In the genomic region with DNA sequence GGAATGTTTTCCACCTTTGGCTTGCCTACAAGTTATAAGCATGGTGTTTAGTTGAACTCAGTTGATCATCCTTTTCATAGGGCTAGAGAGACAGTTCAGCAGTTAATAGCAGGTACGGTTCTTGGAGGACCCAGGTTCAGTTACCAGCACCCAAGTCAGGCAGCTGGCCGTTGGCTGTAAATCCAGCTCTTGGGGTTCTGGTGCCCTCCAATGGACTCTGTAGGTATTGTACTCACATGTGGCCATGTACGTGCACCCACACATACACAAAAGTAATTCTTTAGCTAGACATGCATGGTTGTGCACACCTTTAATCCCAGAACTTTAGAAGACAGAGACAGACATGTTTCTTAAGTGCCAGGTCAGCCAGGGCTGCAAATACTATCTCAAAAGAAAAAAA, we compare ENCODE assay signal across 22 mouse cellular contexts. TPM values are rescaled to one million over a fixed set of nuclear protein-coding genes. Genes with fewer than 3 reads are reported as not detected.
DNase-seq lines count a peak whose midpoint lies in the region; ATAC-seq and TF ChIP-seq lines count a peak whose summit lies in the region.
"Had no signal": no experiment of that assay in that cellular context is flagged by ENCODE, and none has a peak within 500 bp of the region (broad histone marks: within the 10 kb centered on the region; RNA-seq: fewer than 3 reads in every experiment).

No protein-coding gene starts in this region.

- H3K36me3 ChIP-seq in intestine, postnatal 0 days (ENCODE audit: control insufficient read depth, insufficient read depth): peaks cover 84% of the 10 kb centered on the region
- peaks cover 42% of the 10 kb centered on the region for H3K36me3 ChIP-seq in intestine, embryonic 16.5 days (ENCODE audit: control insufficient read depth, insufficient read depth, low read length)
- H3K36me3 ChIP-seq in lung, postnatal 0 days (ENCODE audit: insufficient read depth, low read length): peaks cover 29% of the 10 kb centered on the region; the same call in 1 of the 2 replicates
- peaks cover 70% of the 10 kb centered on the region for H3K36me3 ChIP-seq in ES-Bruce4 (ENCODE audit: control insufficient read depth, insufficient read depth, low read length, poor library complexity, severe bottlenecking)

- TF ChIP-seq POLR2A in ES-Bruce4 (IDR thresholded peaks at IDR 0.05; ENCODE audit: insufficient read depth, low read length): no peak

- no peak for ATAC-seq in intestine, postnatal 0 days
- ATAC-seq in intestine, embryonic 16.5 days: no peak
- ATAC-seq in lung, postnatal 0 days: no peak
- ATAC-seq in megakaryocyte progenitor cell, adult 5-6 weeks (replicated peaks; ENCODE audit: poor library complexity): peak; percentile 61
- ATAC-seq: activated CD4-positive, CD25-positive, alpha-beta regulatory T cell, adult 4 months; forebrain, embryonic 14.5 days had no signal

- TF ChIP-seq CTCF in intestine, postnatal 0 days (IDR thresholded peaks at IDR 0.05; ENCODE audit: low read depth): peak; percentile 51
- peak; percentile 14; the same call in 1 of the 2 replicates for TF ChIP-seq CTCF in lung, postnatal 0 days (IDR thresholded peaks at IDR 0.05)
- peak; percentile 37 for TF ChIP-seq CTCF in ES-Bruce4 (IDR thresholded peaks at IDR 0.05; ENCODE audit: low read depth, low read length)

- no peak overlapping the region for H3K9ac ChIP-seq in intestine, postnatal 0 days (ENCODE audit: low read depth, low read length)
- no peak overlapping the region for H3K9ac ChIP-seq in intestine, embryonic 16.5 days (ENCODE audit: low read depth, low read length)
- no peak overlapping the region for H3K9ac ChIP-seq in lung, postnatal 0 days (replicated peaks; ENCODE audit: low read depth)
- H3K9ac ChIP-seq in ES-Bruce4 (ENCODE audit: low read depth, poor library complexity, severe bottlenecking): no peak overlapping the region
- H3K9ac ChIP-seq: embryonic facial prominence, embryonic 15.5 days; lung, embryonic 15.5 days; stomach, embryonic 15.5 days had no signal

- TF ChIP-seq EP300 in lung, postnatal 0 days (IDR thresholded peaks at IDR 0.05): no peak
- no peak for TF ChIP-seq EP300 in ES-Bruce4 (IDR thresholded peaks at IDR 0.05; ENCODE audit: insufficient read depth, low read depth, low read length)

- no peak overlapping the region for H3K27ac ChIP-seq in intestine, postnatal 0 days (ENCODE audit: low read depth, low read length)
- H3K27ac ChIP-seq in intestine, embryonic 16.5 days (ENCODE audit: low read length): no peak overlapping the region
- H3K27ac ChIP-seq in lung, postnatal 0 days (ENCODE audit: low read length): no peak overlapping the region
- no peak overlapping the region for H3K27ac ChIP-seq in ES-Bruce4 (ENCODE audit: insufficient read depth, low read length)
- H3K27ac ChIP-seq: embryonic facial prominence, embryonic 15.5 days; limb, embryonic 10.5 days; lung, embryonic 15.5 days; stomach, embryonic 15.5 days had no signal

- no peak overlapping the region for H3K4me2 ChIP-seq in intestine, postnatal 0 days (replicated peaks; ENCODE audit: low read depth)
- H3K4me2 ChIP-seq in intestine, embryonic 16.5 days (ENCODE audit: low read depth, low read length): no peak overlapping the region
- H3K4me2 ChIP-seq in lung, postnatal 0 days (replicated peaks; ENCODE audit: low read depth, low read length): no peak overlapping the region
- H3K4me2 ChIP-seq: embryonic facial prominence, embryonic 15.5 days; lung, embryonic 15.5 days; midbrain, embryonic 11.5 days; stomach, embryonic 15.5 days had no signal

- H3K4me3 ChIP-seq in intestine, postnatal 0 days (ENCODE audit: low read depth, low read length): no peak overlapping the region
- no peak overlapping the region for H3K4me3 ChIP-seq in intestine, embryonic 16.5 days (ENCODE audit: low read length)
- H3K4me3 ChIP-seq in lung, postnatal 0 days (ENCODE audit: low read depth, low read length): no peak overlapping the region
- H3K4me3 ChIP-seq in ES-Bruce4 (ENCODE audit: low read depth, low read length): no peak overlapping the region
- H3K4me3 ChIP-seq: embryonic facial prominence, embryonic 15.5 days; limb, embryonic 10.5 days; lung, embryonic 15.5 days; stomach, embryonic 15.5 days had no signal

- no peaks in the 10 kb centered on the region for H3K9me3 ChIP-seq in intestine, postnatal 0 days (ENCODE audit: control insufficient read depth)
- H3K9me3 ChIP-seq in intestine, embryonic 16.5 days (ENCODE audit: control insufficient read depth, low read length): no peaks in the 10 kb centered on the region
- H3K9me3 ChIP-seq in lung, postnatal 0 days (ENCODE audit: low read length): no peaks in the 10 kb centered on the region
- no peaks in the 10 kb centered on the region for H3K9me3 ChIP-seq in ES-Bruce4 (replicated peaks; ENCODE audit: control insufficient read depth, insufficient read depth, low read length, poor library complexity, severe bottlenecking)
- H3K9me3 ChIP-seq: embryonic facial prominence, embryonic 15.5 days; limb, embryonic 10.5 days; lung, embryonic 15.5 days; stomach, embryonic 15.5 days had no signal

- 86% methylated on average over 3 of the region's 3 CpGs for WGBS in intestine, postnatal 0 days
- WGBS in intestine, embryonic 16.5 days: 80% methylated on average over 3 of the region's 3 CpGs
- 83% methylated on average over 3 of the region's 3 CpGs for WGBS in lung, postnatal 0 days

- no peaks in the 10 kb centered on the region for H3K27me3 ChIP-seq in intestine, postnatal 0 days (replicated peaks; ENCODE audit: control insufficient read depth, insufficient read depth, low read length)
- H3K27me3 ChIP-seq in intestine, embryonic 16.5 days (replicated peaks; ENCODE audit: control insufficient read depth, insufficient read depth, low read length): no peaks in the 10 kb centered on the region
- no peaks in the 10 kb centered on the region for H3K27me3 ChIP-seq in lung, postnatal 0 days (replicated peaks; ENCODE audit: insufficient read depth, low read length)
- no peaks in the 10 kb centered on the region for H3K27me3 ChIP-seq in ES-Bruce4 (ENCODE audit: control insufficient read depth, insufficient read depth, low read length, poor library complexity, severe bottlenecking)
- H3K27me3 ChIP-seq: embryonic facial prominence, embryonic 15.5 days; lung, embryonic 15.5 days; stomach, embryonic 15.5 days had no signal

- DNase-seq in lung, postnatal 0 days (ENCODE audit: low spot score): no peak
- DNase-seq in lung, postnatal 10 days: no peak
- no peak for DNase-seq in frontal cortex, adult 2 months (ENCODE audit: extremely low spot score in 1 of 2, low spot score in 1 of 2)
- DNase-seq in urinary bladder, postnatal 36 days (ENCODE audit: low spot score in 2 of 2): no peak
- DNase-seq: heart, postnatal 14 days; kidney, postnatal 25 days had no signal

- H3K4me1 ChIP-seq in intestine, postnatal 0 days (replicated peaks; ENCODE audit: control insufficient read depth, insufficient read depth, low read length): no peaks in the 10 kb centered on the region
- H3K4me1 ChIP-seq in intestine, embryonic 16.5 days (ENCODE audit: control insufficient read depth, insufficient read depth, low read length): 0 out of 2 replicates have a peak, but pooled peaks cover 3% of the 10 kb centered on the region
- no peaks in the 10 kb centered on the region for H3K4me1 ChIP-seq in lung, postnatal 0 days (ENCODE audit: insufficient read depth, low read depth, low read length)
- H3K4me1 ChIP-seq in ES-Bruce4 (ENCODE audit: control insufficient read depth, insufficient read depth, low read length): no peaks in the 10 kb centered on the region
- H3K4me1 ChIP-seq: embryonic facial prominence, embryonic 15.5 days; limb, embryonic 10.5 days; lung, embryonic 15.5 days; stomach, embryonic 15.5 days had no signal

RNA-seq across cellular contexts. Expression of a gene that starts 12.9 kb away (rescaled TPM):
- 24.0 and 26.1 TPM in 2 replicates for polyA plus RNA-seq in intestine, postnatal 0 days (2015; fragmentation: Nextera tagmentation; extraction: Ambion mirVana)
- polyA plus RNA-seq in intestine, embryonic 16.5 days (2015; fragmentation: Nextera tagmentation; extraction: Ambion mirVana): 40.5 and 43.1 TPM in 2 replicates
- polyA plus RNA-seq in lung, postnatal 0 days (2015; fragmentation: Nextera tagmentation; extraction: Ambion mirVana): 20.2 and 22.2 TPM in 2 replicates
- 67.1 and 67.2 TPM in 2 replicates for polyA plus RNA-seq in ES-Bruce4 (2011; ENCODE audit: insufficient read depth, insufficient read length, low read depth, missing spikeins)
- total RNA-seq in megakaryocyte progenitor cell, adult 5-6 weeks (2015): 26.1 and 27.2 TPM in 2 replicates
- 55.6 and 67.3 TPM in 2 replicates for total RNA-seq in megakaryocyte progenitor cell, adult 5-6 weeks (2017)
- 35.1 and 36.1 TPM in 2 replicates for polyA plus RNA-seq in frontal cortex, adult 2 months (2012; rRNA removed)

RNA-seq across cellular contexts. Expression of a gene that starts 28.8 kb away (rescaled TPM):
- polyA plus RNA-seq in intestine, postnatal 0 days (2015; fragmentation: Nextera tagmentation; extraction: Ambion mirVana): not detected in 2 replicates
- not detected in 2 replicates for polyA plus RNA-seq in intestine, embryonic 16.5 days (2015; fragmentation: Nextera tagmentation; extraction: Ambion mirVana)
- not detected in 2 replicates for polyA plus RNA-seq in lung, postnatal 0 days (2015; fragmentation: Nextera tagmentation; extraction: Ambion mirVana)
- not detected in 2 replicates for polyA plus RNA-seq in ES-Bruce4 (2011; ENCODE audit: insufficient read depth, insufficient read length, low read depth, missing spikeins)
- not detected in 2 replicates for total RNA-seq in megakaryocyte progenitor cell, adult 5-6 weeks (2015)
- not detected in 2 replicates for total RNA-seq in megakaryocyte progenitor cell, adult 5-6 weeks (2017)
- polyA plus RNA-seq in frontal cortex, adult 2 months (2012; rRNA removed): 4.8 TPM in 2 replicates
- total RNA-seq: adrenal gland, postnatal 4 days; common myeloid progenitor, adult 5-6 weeks; gastrocnemius, adult 8-10 months; heart, postnatal 14 days had no signal
- polyA plus RNA-seq: activated CD4-positive, CD25-positive, alpha-beta regulatory T cell, adult 4 months; forebrain, embryonic 14.5 days; limb, embryonic 10.5 days; lung, embryonic 15.5 days; midbrain, embryonic 11.5 days; neural tube, embryonic 11.5 days; stomach, embryonic 15.5 days had no signal

RNA-seq across cellular contexts. Expression of a gene that starts 32.5 kb away (rescaled TPM):
- polyA plus RNA-seq in intestine, postnatal 0 days (2015; fragmentation: Nextera tagmentation; extraction: Ambion mirVana): not detected in 2 replicates
- not detected in 2 replicates for polyA plus RNA-seq in intestine, embryonic 16.5 days (2015; fragmentation: Nextera tagmentation; extraction: Ambion mirVana)
- polyA plus RNA-seq in lung, postnatal 0 days (2015; fragmentation: Nextera tagmentation; extraction: Ambion mirVana): not detected in 2 replicates
- polyA plus RNA-seq in ES-Bruce4 (2011; ENCODE audit: insufficient read depth, insufficient read length, low read depth, missing spikeins): not detected in 2 replicates
- not detected in 2 replicates for total RNA-seq in megakaryocyte progenitor cell, adult 5-6 weeks (2015)
- not detected in 2 replicates for total RNA-seq in megakaryocyte progenitor cell, adult 5-6 weeks (2017)
- 0.46 and 1.0 TPM in 2 replicates for polyA plus RNA-seq in frontal cortex, adult 2 months (2012; rRNA removed)
- total RNA-seq: adrenal gland, postnatal 4 days; gastrocnemius, adult 8-10 months; heart, postnatal 14 days; layer of hippocampus, postnatal 25 days had no signal
- polyA plus RNA-seq: activated CD4-positive, CD25-positive, alpha-beta regulatory T cell, adult 4 months; embryonic facial prominence, embryonic 15.5 days; forebrain, embryonic 14.5 days; lung, embryonic 15.5 days; midbrain, embryonic 11.5 days; stomach, embryonic 15.5 days had no signal

RNA-seq across cellular contexts. Expression of a gene that starts 43.4 kb away (rescaled TPM):
- 292 and 312 TPM in 2 replicates for polyA plus RNA-seq in intestine, postnatal 0 days (2015; fragmentation: Nextera tagmentation; extraction: Ambion mirVana)
- polyA plus RNA-seq in intestine, embryonic 16.5 days (2015; fragmentation: Nextera tagmentation; extraction: Ambion mirVana): 338 and 349 TPM in 2 replicates
- 401 and 429 TPM in 2 replicates for polyA plus RNA-seq in lung, postnatal 0 days (2015; fragmentation: Nextera tagmentation; extraction: Ambion mirVana)
- polyA plus RNA-seq in ES-Bruce4 (2011; ENCODE audit: insufficient read depth, insufficient read length, low read depth, missing spikeins): 76.1 and 89.4 TPM in 2 replicates
- total RNA-seq in megakaryocyte progenitor cell, adult 5-6 weeks (2015): 123 and 166 TPM in 2 replicates
- 94.4 and 117 TPM in 2 replicates for total RNA-seq in megakaryocyte progenitor cell, adult 5-6 weeks (2017)
- 19.4 and 21.5 TPM in 2 replicates for polyA plus RNA-seq in frontal cortex, adult 2 months (2012; rRNA removed)

RNA-seq across cellular contexts. Expression of a gene that starts 53.9 kb away (rescaled TPM):
- 18.7 and 19.2 TPM in 2 replicates for polyA plus RNA-seq in intestine, postnatal 0 days (2015; fragmentation: Nextera tagmentation; extraction: Ambion mirVana)
- polyA plus RNA-seq in intestine, embryonic 16.5 days (2015; fragmentation: Nextera tagmentation; extraction: Ambion mirVana): 80.4 and 81.7 TPM in 2 replicates
- 29.2 and 31.2 TPM in 2 replicates for polyA plus RNA-seq in lung, postnatal 0 days (2015; fragmentation: Nextera tagmentation; extraction: Ambion mirVana)
- 60.4 and 61.6 TPM in 2 replicates for polyA plus RNA-seq in ES-Bruce4 (2011; ENCODE audit: insufficient read depth, insufficient read length, low read depth, missing spikeins)
- total RNA-seq in megakaryocyte progenitor cell, adult 5-6 weeks (2015): 3.4 and 3.8 TPM in 2 replicates
- 3.2 and 5.6 TPM in 2 replicates for total RNA-seq in megakaryocyte progenitor cell, adult 5-6 weeks (2017)
- polyA plus RNA-seq in frontal cortex, adult 2 months (2012; rRNA removed): 31.2 and 35.9 TPM in 2 replicates
